Mouse (Mus musculus): ENCODE measurements at regions not wholly inside any gene's neighbourhood (a gene's known extent, or its start where the extent isn't known, plus 50 kb on each side); places are given as distances from the start of the nearest gene placed in this dataset.

GRCm38 (mm10) chr12:97783476-97783875, 475.8 kb downstream of the Galc start:
- intact Hi-C loops (cut with DNase I): no loop called here
- DNase-seq (ENCODE audit: low spot score in 2 of 2): no peak

DNA sequence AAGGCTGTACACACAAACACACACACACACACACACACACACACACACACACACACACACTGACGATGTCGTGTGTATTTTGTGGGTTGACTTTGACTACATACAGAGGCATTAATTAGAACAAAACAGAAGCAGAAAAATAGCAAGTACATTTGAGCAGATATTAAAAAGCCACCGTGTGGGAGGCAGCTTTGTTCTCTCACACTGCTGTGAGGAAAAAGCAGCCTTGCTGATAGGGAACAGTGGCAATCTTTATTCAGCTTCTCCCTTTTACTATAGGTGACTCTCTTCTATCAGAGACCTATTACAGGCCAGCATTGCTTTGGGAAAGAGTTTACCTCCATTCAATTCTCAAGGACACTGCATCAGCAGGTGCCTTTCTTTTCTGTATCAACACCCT, 500.1 kb downstream of the Galc start:
- peak; percentile 24 to 34 for DNase-seq (ENCODE audit: low spot score in 2 of 2)
- intact Hi-C loops (cut with DNase I): no loop called here

DNA sequence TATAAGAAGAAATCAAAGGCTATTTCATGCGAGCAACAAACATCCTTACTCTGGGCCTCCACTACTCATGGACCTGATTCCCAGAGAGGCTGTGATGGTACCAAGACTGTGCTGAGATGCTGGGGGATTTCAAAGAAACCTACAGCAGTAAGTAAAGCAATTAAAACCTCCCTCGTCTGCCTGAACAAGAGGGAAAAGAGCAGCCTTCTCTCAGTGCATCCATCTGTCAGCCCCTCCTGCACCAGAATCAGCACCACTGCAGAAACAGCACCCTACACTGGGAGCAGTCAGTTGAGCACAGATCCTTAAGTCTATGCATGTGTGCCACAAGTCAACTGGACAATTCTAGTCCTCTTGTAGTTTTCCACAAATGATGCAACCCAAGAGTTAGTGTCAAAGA, 500.6 kb downstream of the Galc start:
- intact Hi-C loops (cut with DNase I): no loop called here
- DNase-seq (ENCODE audit: low spot score in 2 of 2): peak in 1 of 2 experiments; percentile 75

- peak in 1 of 2 experiments; percentile 79 for DNase-seq (ENCODE audit: low spot score in 2 of 2)
- intact Hi-C loops (cut with DNase I): no loop called here
Observed at GRCm38 (mm10) chr12:97750166-97750565, 509.1 kb downstream of the Galc start.

DNA sequence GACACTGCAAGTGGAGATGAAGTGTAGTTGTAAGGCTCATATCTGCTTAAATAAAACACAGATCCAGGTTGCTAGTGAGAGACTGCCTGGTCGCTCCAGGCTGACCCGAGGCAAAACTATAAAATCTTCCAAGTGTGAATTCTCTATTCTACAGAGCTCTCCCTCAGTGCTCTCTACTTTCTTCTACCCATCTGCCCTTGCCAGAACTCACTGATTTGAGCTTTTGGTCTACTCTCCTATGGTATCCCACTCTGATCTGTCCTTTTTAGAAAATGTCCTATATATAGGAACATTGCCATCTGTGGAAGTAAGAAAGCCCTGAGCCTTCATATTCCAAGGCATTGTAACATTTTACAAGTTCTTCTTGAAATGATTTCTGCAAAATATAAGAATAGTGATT, 518.3 kb downstream of the Galc start:
- DNase-seq (ENCODE audit: low spot score in 2 of 2): peak in 1 of 2 experiments; percentile 80
- intact Hi-C loops (cut with DNase I): loop anchor here (5.0 to 10.0 kb wide), 3 partner anchors 239 to 516 kb away; no protein-coding TSS in a partner anchor

- intact Hi-C loops (cut with DNase I): loop anchor here (5.0 kb wide), 1 partner anchor 215 kb away; no protein-coding TSS in a partner anchor
- peak in 1 of 2 experiments; percentile 70 for DNase-seq (ENCODE audit: low spot score in 2 of 2)
Observed at GRCm38 (mm10) chr12:97732078-97732580, 527.1 kb downstream of the Galc start.

GRCm38 (mm10) chr12:97720554-97720953, 538.7 kb downstream of the Galc start:
- intact Hi-C loops (cut with DNase I): no loop called here
- DNase-seq (ENCODE audit: low spot score in 2 of 2): peak in 1 of 2 experiments; percentile 36

- DNase-seq (ENCODE audit: low spot score in 2 of 2): peak in 1 of 2 experiments; percentile 56
- intact Hi-C loops (cut with DNase I): no loop called here
Observed at GRCm38 (mm10) chr12:97717812-97718211, 541.4 kb downstream of the Galc start.

Measured in left cerebral cortex, postnatal 25 days (tissue).